Mouse (Mus musculus) small intestine, adult 2 months (tissue): ENCODE data around the gene Scamp1.

ENCODE experiments used
- CTCF ChIP-seq: fragments of 200-500 bp; IDR thresholded peaks from 2 replicates; pipeline ENCODE4 v1.5.1; 2012; ENCODE audit warnings: low read depth, mild to moderate bottlenecking, control low read depth, inconsistent platforms, low read length, moderate library complexity, mixed read lengths; ENCODE audit not compliant: insufficient replicate concordance, insufficient read length; ENCODE audit errors: extremely low read depth
- POLR2A ChIP-seq: fragments of 200-500 bp; IDR thresholded peaks from 2 replicates; pipeline ENCODE4 v1.6.1; 2012; ENCODE audit warnings: low read depth, mild to moderate bottlenecking, control low read depth, inconsistent platforms, low read length, moderate library complexity

GRCm38 (mm10) chr13:94328063-94328462, 42.4 kb upstream of the Scamp1 start:
- TF ChIP-seq CTCF (no peak), POLR2A (no peak)
